Mouse (Mus musculus) testis, adult 2 months (tissue): ENCODE measurements around the gene Adamts13. TPM values are rescaled to one million over a fixed set of nuclear protein-coding genes. Genes with fewer than 3 reads are reported as not detected.

ENCODE experiments used
- H3K27ac ChIP-seq: fragments of 200-500 bp; 2 replicates; pipeline ENCODE4 v1.5.1; 2012; ENCODE audit warnings: low read depth, low read length; ENCODE audit not compliant: control insufficient read depth, insufficient read depth
- H3K27me3 ChIP-seq: fragments of 200-500 bp; 2 replicates; pipeline ENCODE4 v1.6.1; 2012; ENCODE audit warnings: mild to moderate bottlenecking, low read length, moderate library complexity; ENCODE audit not compliant: control insufficient read depth, insufficient read depth
- H3K36me3 ChIP-seq: fragments of 200-500 bp; 2 replicates; pipeline ENCODE4 v1.6.1; 2012; ENCODE audit warnings: mild to moderate bottlenecking, low read length; ENCODE audit not compliant: control insufficient read depth, insufficient read depth
- H3K4me1 ChIP-seq: fragments of 200-500 bp; 2 replicates; pipeline ENCODE4 v1.6.1; 2012; ENCODE audit warnings: low read length; ENCODE audit not compliant: control insufficient read depth, insufficient read depth
- H3K4me3 ChIP-seq: fragments of 200-500 bp; 2 replicates; pipeline ENCODE4 v1.5.1; 2012; ENCODE audit warnings: low read depth, mild to moderate bottlenecking, low read length, moderate library complexity, mixed read lengths; ENCODE audit not compliant: control insufficient read depth
- CTCF ChIP-seq: fragments of 200-500 bp; IDR thresholded peaks from 2 replicates; pipeline ENCODE4 v1.5.1; 2012; ENCODE audit warnings: low read depth, mild to moderate bottlenecking, inconsistent platforms, low read length, moderate library complexity; ENCODE audit not compliant: control insufficient read depth, insufficient read depth, insufficient replicate concordance
- POLR2A ChIP-seq: fragments of 200-500 bp; IDR thresholded peaks from 2 replicates; pipeline ENCODE4 v1.6.1; 2012; ENCODE audit warnings: low read depth, mild to moderate bottlenecking, inconsistent platforms, low read length, moderate library complexity; ENCODE audit not compliant: control insufficient read depth
- polyA plus RNA-seq: library from polyadenylated mRNA; depleted of rRNA; stranded (reverse); fragments of >200 nt; gene quantifications from 2 replicates; pipeline ENCODE4 v1.2.3, GENCODE M21; 2012

Adamts13 gene
- polyA plus RNA-seq, 1 experiment, result 0.02 TPM

DNA sequence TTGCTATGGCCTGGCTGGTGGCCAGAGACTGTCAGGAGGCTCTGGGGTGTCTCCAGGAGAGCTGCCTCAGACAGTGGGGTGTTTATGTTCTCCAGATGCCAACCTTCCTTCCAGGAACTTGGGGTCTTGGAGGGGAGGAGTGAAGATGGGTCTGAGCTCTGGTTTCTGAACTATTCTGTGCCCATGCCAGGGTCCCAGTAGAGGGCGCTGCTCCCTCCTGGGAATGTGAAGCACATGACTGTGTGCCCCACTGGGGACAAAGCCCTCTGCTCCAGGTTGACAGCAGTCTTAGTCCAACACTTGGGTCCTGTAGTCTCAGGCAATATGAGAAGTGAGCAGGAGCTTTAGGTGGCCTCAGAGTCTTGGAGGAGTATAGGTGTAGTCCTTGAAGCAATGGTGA, 66.1 kb downstream of the Adamts13 start:
- no peaks in the 10 kb centered on the region for H3K27me3 ChIP-seq
- H3K4me3 ChIP-seq, result no peak overlapping the region
- no peak for TF ChIP-seq POLR2A
- peak; percentile 37; the same call in 1 of the 2 replicates for TF ChIP-seq CTCF
- no peak overlapping the region for H3K27ac ChIP-seq
- peaks cover under 1% of the 10 kb centered on the region; the same call in 1 of the 2 replicates for H3K4me1 ChIP-seq
- no peaks in the 10 kb centered on the region for H3K36me3 ChIP-seq

DNA sequence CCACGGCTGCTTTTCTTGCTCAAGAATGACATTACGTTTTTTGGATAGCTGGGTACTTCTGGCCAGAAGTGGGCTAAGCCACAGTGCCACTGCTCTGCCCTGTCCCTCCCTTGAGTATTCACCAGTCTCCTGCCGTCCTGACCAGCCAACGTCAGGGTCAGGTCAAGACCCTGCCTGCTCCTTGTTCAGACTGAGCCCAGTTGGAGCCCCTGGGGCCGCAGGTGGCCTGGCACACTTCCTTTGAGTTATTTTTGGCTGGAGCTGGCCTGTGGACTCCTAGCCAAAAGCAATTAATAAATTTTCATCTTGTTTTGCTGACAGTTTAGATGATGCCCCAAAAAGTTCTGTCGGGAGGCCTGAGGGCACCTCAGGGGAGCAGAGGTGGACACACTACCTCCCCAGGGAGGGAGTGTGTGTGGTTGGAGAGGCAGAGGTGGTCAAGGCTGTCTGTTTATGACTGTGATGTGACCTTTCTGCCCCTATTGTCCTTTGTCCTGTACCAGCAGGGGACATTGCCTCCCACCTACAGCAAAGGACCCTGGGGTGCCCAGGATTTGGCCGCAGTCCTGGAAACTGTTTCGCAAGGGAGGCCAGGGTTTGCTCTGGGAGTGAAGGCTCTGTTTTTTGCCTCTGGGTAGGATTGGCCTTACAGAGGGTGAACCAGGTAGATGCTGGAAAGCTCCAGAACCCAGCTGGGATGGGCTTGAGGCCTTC, 69.1 kb downstream of the Adamts13 start:
- Histone ChIP-seq H3K36me3 (no peaks in the 10 kb centered on the region), H3K4me3 (no peak overlapping the region), H3K27ac (no peak overlapping the region), H3K27me3 (no peaks in the 10 kb centered on the region), H3K4me1 (peaks cover 3% of the 10 kb centered on the region; the same call in 1 of the 2 replicates)
- TF ChIP-seq POLR2A (no peak), CTCF (no peak)

DNA sequence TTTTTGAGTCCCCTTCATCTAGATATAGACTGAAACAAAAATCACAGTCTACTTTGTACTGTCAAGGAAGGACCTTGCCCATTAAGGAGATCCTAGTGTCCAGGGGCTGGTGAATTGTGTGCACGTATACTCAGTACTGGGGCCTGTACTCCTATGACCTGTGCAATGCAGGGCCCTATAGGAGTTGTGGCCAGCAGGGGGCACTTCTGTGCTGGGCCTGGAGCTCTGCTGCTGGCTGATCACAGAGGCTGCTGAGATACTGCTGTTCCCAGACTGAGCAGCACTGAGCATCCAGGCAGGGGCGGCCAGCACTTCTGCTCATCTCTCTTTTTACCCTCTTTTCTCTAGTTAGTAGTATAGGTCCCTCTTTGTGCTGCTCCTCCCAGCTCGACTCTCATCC, 70.2 kb downstream of the Adamts13 start:
- Histone ChIP-seq H3K27me3 (no peaks in the 10 kb centered on the region), H3K36me3 (no peaks in the 10 kb centered on the region), H3K27ac (no peak overlapping the region), H3K4me3 (no peak overlapping the region), H3K4me1 (peaks cover 3% of the 10 kb centered on the region; the same call in 1 of the 2 replicates)
- TF ChIP-seq POLR2A, result no peak
- peak; percentile 65 for TF ChIP-seq CTCF

DNA sequence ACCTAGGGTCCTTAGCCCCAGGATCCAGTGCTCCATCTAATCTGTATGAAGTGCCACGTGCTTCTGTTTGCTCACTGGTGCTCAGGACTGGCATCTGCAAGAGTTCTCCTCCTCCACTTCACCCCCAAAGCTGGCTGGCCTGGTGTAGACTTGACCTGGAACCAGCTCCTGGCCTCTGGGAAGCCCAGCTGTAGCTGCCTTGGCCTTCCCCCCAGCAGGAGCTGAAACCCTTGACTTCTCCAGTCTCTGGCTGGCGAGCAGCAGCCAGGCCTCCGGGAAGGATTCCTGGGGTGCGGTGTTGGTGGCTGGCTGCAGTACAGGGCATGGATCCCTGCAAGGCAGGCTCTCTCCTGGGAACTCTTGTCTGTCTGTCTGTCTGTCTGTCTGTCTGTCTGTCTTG, 71.0 kb downstream of the Adamts13 start:
- Histone ChIP-seq H3K36me3 (no peaks in the 10 kb centered on the region), H3K27me3 (no peaks in the 10 kb centered on the region), H3K4me3 (no peak overlapping the region), H3K27ac (no peak overlapping the region), H3K4me1 (0 out of 2 replicates have a peak, but pooled peaks cover 3% of the 10 kb centered on the region)
- TF ChIP-seq POLR2A, result no peak
- TF ChIP-seq CTCF, result no peak

DNA sequence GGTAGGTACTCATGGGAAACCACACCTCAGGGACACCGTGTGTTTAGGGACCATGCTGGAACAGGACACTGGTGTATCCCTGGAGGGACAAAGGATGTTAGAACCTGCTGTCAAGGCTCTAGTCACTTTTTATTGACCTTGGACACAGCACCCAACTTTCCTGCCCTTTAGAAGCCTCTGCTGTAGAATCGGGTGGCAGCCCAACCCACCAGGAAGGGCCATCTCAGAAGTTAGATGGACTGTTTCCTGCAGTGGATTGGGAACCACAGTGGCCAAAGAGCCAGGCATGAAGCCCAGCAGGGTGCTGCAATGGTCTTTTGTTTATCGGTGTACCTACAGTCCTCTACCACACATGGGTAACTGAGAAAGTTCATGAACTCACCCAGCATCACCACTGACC, 71.4 kb downstream of the Adamts13 start:
- Histone ChIP-seq H3K27ac (no peak overlapping the region), H3K27me3 (no peaks in the 10 kb centered on the region), H3K36me3 (no peaks in the 10 kb centered on the region), H3K4me1 (0 out of 2 replicates have a peak, but pooled peaks cover 3% of the 10 kb centered on the region), H3K4me3 (no peak overlapping the region)
- no peak for TF ChIP-seq CTCF
- no peak for TF ChIP-seq POLR2A

DNA sequence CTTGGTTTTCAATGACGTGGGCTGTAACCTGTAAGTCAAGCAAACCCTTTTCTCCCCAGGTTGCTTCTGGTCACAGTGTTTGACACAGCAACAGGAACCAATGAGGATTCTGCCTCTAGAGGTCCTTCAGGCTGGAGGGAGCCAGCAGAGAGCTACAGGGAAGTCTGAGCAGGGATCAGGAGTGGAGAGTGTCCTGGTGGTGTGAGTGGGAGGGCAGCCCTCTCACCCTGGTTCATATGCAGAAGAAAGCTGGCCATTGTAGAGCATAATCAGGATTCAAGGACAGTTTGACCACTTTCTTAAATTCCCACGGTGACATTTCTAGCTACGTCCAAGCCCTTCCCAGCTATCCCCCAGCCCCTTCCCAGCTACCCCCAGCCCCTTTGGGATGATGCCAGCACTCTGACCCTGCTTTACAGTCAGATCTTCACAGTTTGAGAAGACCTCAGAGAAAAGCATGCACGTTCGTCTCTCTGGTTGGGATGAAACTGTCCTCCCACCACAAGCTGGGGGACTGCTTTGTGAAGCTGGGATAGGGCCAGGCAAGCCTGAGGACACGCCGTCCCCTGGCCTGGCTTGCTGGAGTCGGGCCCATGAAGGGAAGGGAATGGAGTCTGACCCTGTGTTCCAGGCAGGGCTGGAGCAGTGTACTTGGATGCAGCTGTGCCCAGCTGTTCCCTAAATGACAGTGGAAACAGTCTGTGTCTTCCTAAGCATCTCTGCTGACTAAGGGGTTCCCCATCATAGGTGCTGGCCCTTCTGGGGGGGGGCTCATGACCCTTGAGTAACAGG, 73.0 kb downstream of the Adamts13 start:
- no peaks in the 10 kb centered on the region for H3K36me3 ChIP-seq
- H3K4me1 ChIP-seq, result 0 out of 2 replicates have a peak, but pooled peaks cover 3% of the 10 kb centered on the region
- no peak overlapping the region for H3K4me3 ChIP-seq
- H3K27me3 ChIP-seq, result no peaks in the 10 kb centered on the region
- TF ChIP-seq POLR2A (no peak), CTCF (no peak)
- H3K27ac ChIP-seq, result peak overlapping the region; percentile 10; the same call in 1 of the 2 replicates

DNA sequence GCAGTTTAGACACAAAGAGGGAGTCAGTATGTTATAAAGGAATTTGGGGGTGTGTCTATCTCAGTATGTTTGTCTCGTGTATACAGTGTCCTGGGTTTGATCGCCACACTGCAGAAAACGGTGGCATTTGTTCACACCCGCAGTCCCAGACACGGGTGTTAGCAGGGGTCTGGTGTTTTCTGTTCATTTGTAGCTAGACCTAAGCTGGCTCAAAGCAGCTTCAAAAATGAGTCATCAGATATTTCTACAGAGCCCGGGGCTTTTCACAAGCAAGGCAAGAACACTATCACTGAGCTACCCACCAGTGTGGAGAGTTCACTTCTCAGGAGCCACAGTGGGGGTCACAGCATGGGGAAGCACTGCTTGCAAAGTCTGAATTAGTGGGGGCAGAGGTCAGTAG, 76.2 kb downstream of the Adamts13 start:
- Histone ChIP-seq H3K27me3 (no peaks in the 10 kb centered on the region), H3K36me3 (no peaks in the 10 kb centered on the region)
- no peak for TF ChIP-seq POLR2A
- no peak for TF ChIP-seq CTCF

More for the DNA sequence above, 76.2 kb downstream of the Adamts13 start:
- Histone ChIP-seq H3K4me3 (no peak overlapping the region), H3K27ac (no peak overlapping the region), H3K4me1 (0 out of 2 replicates have a peak, but pooled peaks cover 1% of the 10 kb centered on the region)
